Mouse (Mus musculus): Measurements from ENCODE around the gene Hnrnph1.
A peak's percentile ranks its signal among the peaks of the same experiment; 100 is the strongest.
"Not testable (repeated sequence)": the region's sequence is repeated elsewhere in the genome, so short reads cannot be mapped to it uniquely, and the experiment has no call there.

Gene Hnrnph1

GRCm38 (mm10) chr11:50376911-50377891 is at the start of gene Hnrnph1:
TSS of gene Hnrnph1 (plus strand) at chr11:50376990.
- DNase-seq, result peak; percentile 99

- no peak for DNase-seq
Measured at GRCm38 (mm10) chr11:50328075-50328625, 48.6 kb upstream of the Hnrnph1 start.

GRCm38 (mm10) chr11:50329378-50329777 is 47.4 kb upstream of the Hnrnph1 start:
- no peak for DNase-seq

- no peak for DNase-seq
Measured at GRCm38 (mm10) chr11:50333181-50333580, 43.6 kb upstream of the Hnrnph1 start.

- DNase-seq, result no peak
Measured at GRCm38 (mm10) chr11:50336126-50336525, 40.7 kb upstream of the Hnrnph1 start.

GRCm38 (mm10) chr11:50336891-50337290 is 39.9 kb upstream of the Hnrnph1 start:
- DNase-seq, result no peak

GRCm38 (mm10) chr11:50345486-50345885 is 31.3 kb upstream of the Hnrnph1 start:
- no peak for DNase-seq

GRCm38 (mm10) chr11:50346256-50347032 is 30.3 kb upstream of the Hnrnph1 start:
- no peak for DNase-seq

- no peak for DNase-seq
Measured at GRCm38 (mm10) chr11:50352177-50352576, 24.6 kb upstream of the Hnrnph1 start.

- DNase-seq, result no peak
Measured at GRCm38 (mm10) chr11:50354162-50354561, 22.6 kb upstream of the Hnrnph1 start, which contains the start of gene Cby3. TSS of gene Cby3 (plus strand) at chr11:50354462.

GRCm38 (mm10) chr11:50354851-50355250 is 21.9 kb upstream of the Hnrnph1 start:
- peak; percentile 94 for DNase-seq

GRCm38 (mm10) chr11:50355395-50355794 is 21.4 kb upstream of the Hnrnph1 start:
- no peak for DNase-seq

GRCm38 (mm10) chr11:50358950-50359861 is 17.6 kb upstream of the Hnrnph1 start:
- peak; percentile 61 for DNase-seq

- DNase-seq, result not testable (repeated sequence)
Measured at GRCm38 (mm10) chr11:50361282-50361681, 15.5 kb upstream of the Hnrnph1 start.

- peak; percentile 64 for DNase-seq
Measured at GRCm38 (mm10) chr11:50364548-50364947, 12.2 kb upstream of the Hnrnph1 start.

GRCm38 (mm10) chr11:50365322-50365721 is 11.5 kb upstream of the Hnrnph1 start:
- DNase-seq, result no peak

- DNase-seq, result no peak
Measured at GRCm38 (mm10) chr11:50367531-50367930, 9.3 kb upstream of the Hnrnph1 start.

- no peak for DNase-seq
Measured at GRCm38 (mm10) chr11:50369360-50369911, 7.4 kb upstream of the Hnrnph1 start.

- DNase-seq, result no peak
Measured at GRCm38 (mm10) chr11:50370969-50371368, 5.8 kb upstream of the Hnrnph1 start.

- DNase-seq, result peak; percentile 9
Measured at GRCm38 (mm10) chr11:50371399-50371841, 5.4 kb upstream of the Hnrnph1 start.

- DNase-seq, result no peak
Measured at GRCm38 (mm10) chr11:50371911-50372310, 4.9 kb upstream of the Hnrnph1 start.

GRCm38 (mm10) chr11:50373086-50373485 is 3.7 kb upstream of the Hnrnph1 start:
- no peak for DNase-seq

All from kidney, adult 11 months (tissue).